Mouse (Mus musculus): ENCODE results near the gene Lmntd1. TPM values are rescaled to one million over a fixed set of nuclear protein-coding genes. Genes with fewer than 3 reads are reported as not detected.
A peak's percentile ranks its signal among the peaks of the same experiment; 100 is the strongest.

The Lmntd1 gene
- 1 to 10 TPM; 1.1 to 3.6 (median 3.2) TPM for total RNA-seq (2022)

GRCm38 (mm10) chr6:145614219-145614618 lies at the start of gene Lmntd1:
Gene Lmntd1 (minus strand): TSS chr6:145614319.
- DNase-seq (ENCODE audit: low spot score), result no peak

GRCm38 (mm10) chr6:145660943-145661342 lies 46.8 kb upstream of the Lmntd1 start:
- no peak for DNase-seq (ENCODE audit: low spot score)

- no peak for DNase-seq (ENCODE audit: low spot score)
Measured at GRCm38 (mm10) chr6:145659116-145659515, 45.0 kb upstream of the Lmntd1 start.

- DNase-seq (ENCODE audit: low spot score), result no peak
Measured at GRCm38 (mm10) chr6:145656740-145657591, 42.8 kb upstream of the Lmntd1 start.

- no peak for DNase-seq (ENCODE audit: low spot score)
Measured at GRCm38 (mm10) chr6:145655678-145656077, 41.6 kb upstream of the Lmntd1 start.

GRCm38 (mm10) chr6:145654062-145654836 lies 40.1 kb upstream of the Lmntd1 start:
- no peak for DNase-seq (ENCODE audit: low spot score)

GRCm38 (mm10) chr6:145653626-145654025 lies 39.5 kb upstream of the Lmntd1 start:
- DNase-seq (ENCODE audit: low spot score), result no peak

GRCm38 (mm10) chr6:145652986-145653385 lies 38.9 kb upstream of the Lmntd1 start:
- no peak for DNase-seq (ENCODE audit: low spot score)

GRCm38 (mm10) chr6:145651976-145652375 lies 37.9 kb upstream of the Lmntd1 start:
- DNase-seq (ENCODE audit: low spot score), result no peak

- DNase-seq (ENCODE audit: low spot score), result no peak
Measured at GRCm38 (mm10) chr6:145640971-145641506, 26.9 kb upstream of the Lmntd1 start.

- DNase-seq (ENCODE audit: low spot score), result no peak
Measured at GRCm38 (mm10) chr6:145638248-145638647, 24.1 kb upstream of the Lmntd1 start.

- no peak for DNase-seq (ENCODE audit: low spot score)
Measured at GRCm38 (mm10) chr6:145636682-145637081, 22.6 kb upstream of the Lmntd1 start.

- no peak for DNase-seq (ENCODE audit: low spot score)
Measured at GRCm38 (mm10) chr6:145634454-145634853, 20.3 kb upstream of the Lmntd1 start.

GRCm38 (mm10) chr6:145630269-145630668 lies 16.1 kb upstream of the Lmntd1 start:
- DNase-seq (ENCODE audit: low spot score), result no peak

- no peak for DNase-seq (ENCODE audit: low spot score)
Measured at GRCm38 (mm10) chr6:145623141-145623540, 9.0 kb upstream of the Lmntd1 start.

GRCm38 (mm10) chr6:145616402-145617229 lies 2.5 kb upstream of the Lmntd1 start:
- no peak for DNase-seq (ENCODE audit: low spot score)

- DNase-seq (ENCODE audit: low spot score), result no peak
Measured at GRCm38 (mm10) chr6:145615666-145616210, 1.6 kb upstream of the Lmntd1 start, which contains the start of gene Tuba3b. Gene Tuba3b (plus strand): TSS chr6:145615757.

- DNase-seq (ENCODE audit: low spot score), result no peak
Measured at GRCm38 (mm10) chr6:145612611-145613010, 1.5 kb downstream of the Lmntd1 start.

- DNase-seq (ENCODE audit: low spot score), result no peak
Measured at GRCm38 (mm10) chr6:145610901-145611300, 3.2 kb downstream of the Lmntd1 start.

GRCm38 (mm10) chr6:145608693-145609092 lies 5.4 kb downstream of the Lmntd1 start:
- no peak for DNase-seq (ENCODE audit: low spot score)

GRCm38 (mm10) chr6:145607746-145608145 lies 6.4 kb downstream of the Lmntd1 start:
- peak; percentile 16 for DNase-seq (ENCODE audit: low spot score)

All from heart, adult 8-10 months (tissue).